Mouse (Mus musculus): ENCODE results near the gene Acot6. TPM values are rescaled to one million over a fixed set of nuclear protein-coding genes. Genes with fewer than 3 reads are reported as not detected.

Gene Acot6
- polyA plus RNA-seq, 1 experiment from 2014 or later: 0.40 TPM

GRCm38 (mm10) chr12:84137131-84137530 lies 36.7 kb downstream of the Acot6 start:
- ATAC-seq (ENCODE audit: low read depth) (no peak), DNase-seq (no peak)
- H3K27me3 ChIP-seq: no peaks in the 10 kb centered on the region
- H3K36me3 ChIP-seq: no peaks in the 10 kb centered on the region
- 84% methylated on average over 7 of the region's 7 CpGs for whole genome bisulfite sequencing (ENCODE audit: insufficient replicate concordance)
- no peak overlapping the region for H3K9ac ChIP-seq
- H3K4me2 ChIP-seq: no peak overlapping the region
- no peaks in the 10 kb centered on the region for H3K4me1 ChIP-seq (replicated peaks)
- no peak overlapping the region for H3K27ac ChIP-seq
- H3K9me3 ChIP-seq (replicated peaks): no peaks in the 10 kb centered on the region
- no peak overlapping the region for H3K4me3 ChIP-seq (replicated peaks)

- Histone ChIP-seq H3K27ac (no peak overlapping the region), H3K27me3 (no peaks in the 10 kb centered on the region), H3K9ac (no peak overlapping the region), H3K36me3 (no peaks in the 10 kb centered on the region), H3K4me2 (no peak overlapping the region), H3K4me1 (replicated peaks) (no peaks in the 10 kb centered on the region), H3K9me3 (replicated peaks) (no peaks in the 10 kb centered on the region), H3K4me3 (replicated peaks) (no peak overlapping the region)
- ATAC-seq (ENCODE audit: low read depth) (no peak), DNase-seq (no peak)
- WGBS (ENCODE audit: insufficient replicate concordance): 67% methylated on average over 4 of the region's 4 CpGs
Observed at GRCm38 (mm10) chr12:84140135-84140534, 39.7 kb downstream of the Acot6 start.

GRCm38 (mm10) chr12:84141271-84141670 lies 40.8 kb downstream of the Acot6 start:
- no peak overlapping the region for H3K4me3 ChIP-seq (replicated peaks)
- H3K4me1 ChIP-seq (replicated peaks): no peaks in the 10 kb centered on the region
- no peaks in the 10 kb centered on the region for H3K9me3 ChIP-seq (replicated peaks)
- ATAC-seq (ENCODE audit: low read depth) (no peak), DNase-seq (no peak)
- no peak overlapping the region for H3K9ac ChIP-seq
- no peak overlapping the region for H3K4me2 ChIP-seq
- no peaks in the 10 kb centered on the region for H3K27me3 ChIP-seq
- H3K27ac ChIP-seq: no peak overlapping the region
- 72% methylated on average over 4 of the region's 4 CpGs for WGBS (ENCODE audit: insufficient replicate concordance)
- H3K36me3 ChIP-seq: no peaks in the 10 kb centered on the region

- H3K36me3 ChIP-seq: peaks cover 7% of the 10 kb centered on the region; the same call in 1 of the 2 replicates
- H3K27ac ChIP-seq: no peak overlapping the region
- DNase-seq: no peak
- no peak overlapping the region for H3K4me2 ChIP-seq
- H3K9ac ChIP-seq: no peak overlapping the region
- 76% methylated on average over 14 of the region's 14 CpGs for WGBS (ENCODE audit: insufficient replicate concordance)
- H3K4me1 ChIP-seq (replicated peaks): peaks cover 11% of the 10 kb centered on the region
- no peaks in the 10 kb centered on the region for H3K27me3 ChIP-seq
- no peak overlapping the region for H3K4me3 ChIP-seq (replicated peaks)
- H3K9me3 ChIP-seq (replicated peaks): no peaks in the 10 kb centered on the region
- ATAC-seq (ENCODE audit: low read depth): no peak
Observed at GRCm38 (mm10) chr12:84142281-84143050, 42.0 kb downstream of the Acot6 start.

GRCm38 (mm10) chr12:84147954-84148621 lies 47.6 kb downstream of the Acot6 start, which contains the start of gene Pnma1:
Pnma1 (minus strand) TSS chr12:84148489.
- peak; percentile 77 for DNase-seq
- peaks cover 65% of the 10 kb centered on the region for H3K4me1 ChIP-seq (replicated peaks)
- 3% methylated on average over 49 of the region's 50 CpGs for WGBS (ENCODE audit: insufficient replicate concordance)
- peaks cover 37% of the 10 kb centered on the region for H3K36me3 ChIP-seq
- H3K9me3 ChIP-seq (replicated peaks): no peaks in the 10 kb centered on the region
- H3K4me3 ChIP-seq (replicated peaks): peak within 1 kb of the TSS; percentile 67
- peak within 1 kb of the TSS; percentile 95 for H3K4me2 ChIP-seq
- H3K9ac ChIP-seq: peak within 1 kb of the TSS; percentile 75
- peak within 1 kb of the TSS; percentile 96 for H3K27ac ChIP-seq
- H3K27me3 ChIP-seq: no peaks in the 10 kb centered on the region
- ATAC-seq (ENCODE audit: low read depth): peak; percentile 64

GRCm38 (mm10) chr12:84148622-84149012 lies 48.2 kb downstream of the Acot6 start:
- peaks cover 70% of the 10 kb centered on the region for H3K4me1 ChIP-seq (replicated peaks)
- WGBS (ENCODE audit: insufficient replicate concordance): 27% methylated on average over 10 of the region's 10 CpGs
- H3K27ac ChIP-seq: peak overlapping the region; percentile 61
- H3K27me3 ChIP-seq: no peaks in the 10 kb centered on the region
- peaks cover 43% of the 10 kb centered on the region for H3K36me3 ChIP-seq
- peak overlapping the region; percentile 75 for H3K9ac ChIP-seq
- no peak for DNase-seq
- peak overlapping the region; percentile 95 for H3K4me2 ChIP-seq
- H3K9me3 ChIP-seq (replicated peaks): no peaks in the 10 kb centered on the region
- H3K4me3 ChIP-seq (replicated peaks): peak overlapping the region; percentile 67
- no peak for ATAC-seq (ENCODE audit: low read depth)

- Histone ChIP-seq H3K4me1 (replicated peaks) (peaks cover 80% of the 10 kb centered on the region), H3K27ac (peak overlapping the region; percentile 96), H3K9me3 (replicated peaks) (no peaks in the 10 kb centered on the region), H3K4me2 (peak overlapping the region; percentile 65), H3K36me3 (peaks cover 56% of the 10 kb centered on the region), H3K27me3 (no peaks in the 10 kb centered on the region), H3K9ac (peak overlapping the region; percentile 76), H3K4me3 (replicated peaks) (no peak overlapping the region)
- ATAC-seq (ENCODE audit: low read depth) (no peak), DNase-seq (no peak)
- WGBS (ENCODE audit: insufficient replicate concordance): 94% methylated on average over 15 of the region's 15 CpGs
Observed at GRCm38 (mm10) chr12:84149971-84150370, 49.5 kb downstream of the Acot6 start.

GRCm38 (mm10) chr12:84150976-84151375 lies 50.5 kb downstream of the Acot6 start:
- peak overlapping the region; percentile 62 for H3K4me3 ChIP-seq (replicated peaks)
- 7% methylated on average over 6 of the region's 6 CpGs for WGBS (ENCODE audit: insufficient replicate concordance)
- no peaks in the 10 kb centered on the region for H3K27me3 ChIP-seq
- no peaks in the 10 kb centered on the region for H3K9me3 ChIP-seq (replicated peaks)
- H3K4me1 ChIP-seq (replicated peaks): peaks cover 86% of the 10 kb centered on the region
- H3K27ac ChIP-seq: peak overlapping the region; percentile 96
- H3K9ac ChIP-seq: peak overlapping the region; percentile 76
- H3K36me3 ChIP-seq: peaks cover 66% of the 10 kb centered on the region
- peak overlapping the region; percentile 65 for H3K4me2 ChIP-seq
- ATAC-seq (ENCODE audit: low read depth) (peak; percentile 88), DNase-seq (peak; percentile 82)

GRCm38 (mm10) chr12:84151911-84152310 lies 51.5 kb downstream of the Acot6 start:
- Histone ChIP-seq H3K4me2 (peak overlapping the region; percentile 65), H3K4me3 (replicated peaks) (peak overlapping the region; percentile 62), H3K27me3 (no peaks in the 10 kb centered on the region), H3K27ac (peak overlapping the region; percentile 96), H3K9ac (peak overlapping the region; percentile 76), H3K4me1 (replicated peaks) (peaks cover 80% of the 10 kb centered on the region), H3K36me3 (peaks cover 74% of the 10 kb centered on the region), H3K9me3 (replicated peaks) (no peaks in the 10 kb centered on the region)
- DNase-seq (no peak), ATAC-seq (ENCODE audit: low read depth) (peak; percentile 9; the same call in 1 of the 2 replicates)
- WGBS (ENCODE audit: insufficient replicate concordance): 62% methylated on average over 10 of the region's 10 CpGs

GRCm38 (mm10) chr12:84152352-84153190 lies 52.1 kb downstream of the Acot6 start:
- DNase-seq: peak; percentile 58
- WGBS (ENCODE audit: insufficient replicate concordance): 67% methylated on average over 32 of the region's 32 CpGs
- H3K36me3 ChIP-seq: peaks cover 75% of the 10 kb centered on the region
- H3K27me3 ChIP-seq: no peaks in the 10 kb centered on the region
- peak overlapping the region; percentile 76 for H3K9ac ChIP-seq
- ATAC-seq (ENCODE audit: low read depth): peak; percentile 25
- H3K4me2 ChIP-seq: peak overlapping the region; percentile 65
- peak overlapping the region; percentile 96 for H3K27ac ChIP-seq
- H3K9me3 ChIP-seq (replicated peaks): no peaks in the 10 kb centered on the region
- H3K4me1 ChIP-seq (replicated peaks): peaks cover 74% of the 10 kb centered on the region
- H3K4me3 ChIP-seq (replicated peaks): peak overlapping the region; percentile 62

- Histone ChIP-seq H3K36me3 (peaks cover 83% of the 10 kb centered on the region), H3K27me3 (no peaks in the 10 kb centered on the region), H3K9ac (peak overlapping the region; percentile 8; the same call in 1 of the 2 replicates), H3K4me1 (replicated peaks) (peaks cover 65% of the 10 kb centered on the region), H3K4me3 (replicated peaks) (peak overlapping the region; percentile 62; the same call in 1 of the 2 replicates), H3K27ac (peak overlapping the region; percentile 96), H3K4me2 (peak overlapping the region; percentile 65; the same call in 1 of the 2 replicates), H3K9me3 (replicated peaks) (no peaks in the 10 kb centered on the region)
- no peak for ATAC-seq (ENCODE audit: low read depth)
- WGBS (ENCODE audit: insufficient replicate concordance): 80% methylated on average over 6 of the region's 6 CpGs
- DNase-seq: no peak
Observed at GRCm38 (mm10) chr12:84153414-84153813, 53.0 kb downstream of the Acot6 start.

Measured in liver, embryonic 13.5 days (tissue).